Mouse (Mus musculus): Measurements from ENCODE around the gene Myoz1.

Myoz1 gene

DNA sequence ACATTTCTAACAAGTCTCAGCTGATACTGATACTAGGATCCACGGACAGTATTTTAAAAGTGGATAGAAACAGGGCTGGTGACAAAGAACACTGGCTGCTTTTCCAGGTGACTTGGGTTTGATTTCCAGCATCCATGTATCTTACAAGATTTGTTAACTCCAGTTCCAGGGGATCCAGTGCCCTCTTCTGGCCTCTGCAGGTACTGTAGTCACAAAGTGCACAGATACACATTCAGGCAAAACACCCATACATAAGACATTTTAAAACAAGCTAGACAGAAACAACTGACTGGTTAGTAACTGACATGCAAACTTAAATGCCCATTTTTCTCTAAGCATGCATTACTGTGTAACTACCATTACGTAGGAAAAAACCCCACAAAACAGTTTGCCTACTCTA is 16.6 kb upstream of the Myoz1 start:
- DNase-seq (ENCODE audit: low spot score in 2 of 2): no peak

GRCm38 (mm10) chr14:20668154-20668810 is 11.9 kb upstream of the Myoz1 start, which contains the start of gene Synpo2l:
Gene Synpo2l, minus strand, starts transcription at chr14:20668354.
- DNase-seq (ENCODE audit: low spot score in 2 of 2): no peak

GRCm38 (mm10) chr14:20667469-20667868 is 11.1 kb upstream of the Myoz1 start:
- no peak for DNase-seq (ENCODE audit: low spot score in 2 of 2)

DNA sequence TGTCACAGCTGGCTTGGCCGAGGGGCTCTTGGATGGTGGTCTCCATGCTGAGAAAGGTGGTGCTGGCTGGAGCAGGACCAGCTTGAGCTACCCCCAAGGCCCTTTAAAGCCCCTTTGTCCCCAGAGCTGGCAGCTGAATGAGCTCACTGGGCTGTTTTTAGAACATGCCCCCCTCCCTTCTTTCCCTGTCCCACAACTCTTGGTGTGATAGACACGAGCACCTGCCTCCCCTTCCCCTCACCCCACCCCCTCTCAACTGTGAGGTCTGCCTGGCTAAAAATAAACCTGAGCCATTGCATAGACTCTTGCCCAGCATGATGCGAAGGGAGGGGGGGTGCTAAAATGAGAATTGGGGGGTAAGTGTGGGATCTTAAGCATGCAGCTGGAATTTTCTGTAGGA is 8.1 kb upstream of the Myoz1 start:
- DNase-seq (ENCODE audit: low spot score in 2 of 2): no peak

DNA sequence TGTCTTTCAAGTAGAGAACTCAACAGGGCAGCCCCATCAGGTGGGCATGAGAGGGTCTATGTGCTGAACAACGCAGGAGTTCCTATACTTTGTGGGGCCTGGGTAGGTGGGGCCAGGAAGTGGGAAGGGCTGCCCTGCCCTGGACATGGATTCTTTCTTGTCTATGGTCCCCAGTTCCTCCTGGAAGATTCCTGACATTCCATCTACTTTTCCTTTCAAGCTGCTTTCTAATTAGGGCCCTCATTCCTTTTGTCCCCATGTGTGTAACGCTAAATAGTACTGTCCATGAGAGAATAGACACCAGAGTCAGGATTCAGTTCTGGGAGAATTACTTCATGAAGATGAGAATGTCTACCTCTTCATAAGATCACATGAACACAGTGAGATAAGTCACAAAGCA is 7.3 kb upstream of the Myoz1 start:
- no peak for DNase-seq (ENCODE audit: low spot score in 2 of 2)

DNA sequence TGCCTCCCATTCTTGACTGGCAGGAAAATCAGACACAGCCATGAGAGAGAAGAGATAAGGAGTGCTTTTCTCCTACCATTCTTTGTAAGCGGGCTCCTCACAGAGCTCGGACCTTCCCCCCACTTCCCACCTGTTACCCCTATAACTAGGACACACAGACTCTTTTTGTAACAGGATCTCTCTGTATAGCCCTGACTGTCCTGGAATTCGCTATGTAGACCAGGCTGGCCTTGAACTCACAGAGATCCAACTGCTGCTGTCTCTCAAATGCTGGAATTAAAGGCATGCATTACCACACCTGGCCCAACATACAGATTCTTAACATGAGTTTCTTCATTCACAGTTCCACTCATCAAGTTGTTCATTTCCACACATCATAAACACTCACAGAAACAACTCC is 6.4 kb upstream of the Myoz1 start:
- no peak for DNase-seq (ENCODE audit: low spot score in 2 of 2)

DNA sequence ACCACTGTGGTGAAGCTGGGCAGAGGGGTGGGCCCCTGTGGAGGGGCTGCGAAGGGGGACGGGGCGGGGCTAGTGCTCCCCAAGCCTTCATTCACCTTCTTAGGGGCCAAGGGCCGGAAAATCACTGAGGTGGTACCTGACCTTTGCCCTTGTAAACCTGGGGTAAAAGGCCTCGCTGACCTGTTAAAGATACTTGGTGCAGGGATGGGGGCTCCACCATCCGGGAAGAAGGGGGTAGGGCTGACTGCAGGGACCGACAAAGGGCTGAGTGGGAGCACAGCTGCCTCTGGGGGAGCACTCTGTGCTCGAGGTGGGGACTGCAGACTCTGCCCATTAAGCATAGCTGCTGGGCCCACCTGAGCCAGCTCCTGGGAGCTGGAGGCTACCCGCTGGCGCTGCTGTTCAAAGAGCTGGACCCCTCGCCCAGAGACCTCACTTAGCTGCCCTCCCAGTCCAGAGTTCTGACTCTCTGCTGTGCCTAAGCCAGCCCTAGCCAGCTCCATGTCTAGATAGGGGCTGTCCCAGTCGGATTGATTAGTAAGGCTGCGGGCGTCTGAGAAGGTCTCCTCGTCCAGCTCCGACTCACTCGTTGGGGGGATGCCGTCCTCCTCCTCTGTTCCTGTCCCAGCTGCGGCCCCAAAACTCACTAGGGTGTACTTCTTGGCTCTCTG is 5.5 kb upstream of the Myoz1 start:
- DNase-seq (ENCODE audit: low spot score in 2 of 2): peak in 1 of 2 experiments; percentile 24

DNA sequence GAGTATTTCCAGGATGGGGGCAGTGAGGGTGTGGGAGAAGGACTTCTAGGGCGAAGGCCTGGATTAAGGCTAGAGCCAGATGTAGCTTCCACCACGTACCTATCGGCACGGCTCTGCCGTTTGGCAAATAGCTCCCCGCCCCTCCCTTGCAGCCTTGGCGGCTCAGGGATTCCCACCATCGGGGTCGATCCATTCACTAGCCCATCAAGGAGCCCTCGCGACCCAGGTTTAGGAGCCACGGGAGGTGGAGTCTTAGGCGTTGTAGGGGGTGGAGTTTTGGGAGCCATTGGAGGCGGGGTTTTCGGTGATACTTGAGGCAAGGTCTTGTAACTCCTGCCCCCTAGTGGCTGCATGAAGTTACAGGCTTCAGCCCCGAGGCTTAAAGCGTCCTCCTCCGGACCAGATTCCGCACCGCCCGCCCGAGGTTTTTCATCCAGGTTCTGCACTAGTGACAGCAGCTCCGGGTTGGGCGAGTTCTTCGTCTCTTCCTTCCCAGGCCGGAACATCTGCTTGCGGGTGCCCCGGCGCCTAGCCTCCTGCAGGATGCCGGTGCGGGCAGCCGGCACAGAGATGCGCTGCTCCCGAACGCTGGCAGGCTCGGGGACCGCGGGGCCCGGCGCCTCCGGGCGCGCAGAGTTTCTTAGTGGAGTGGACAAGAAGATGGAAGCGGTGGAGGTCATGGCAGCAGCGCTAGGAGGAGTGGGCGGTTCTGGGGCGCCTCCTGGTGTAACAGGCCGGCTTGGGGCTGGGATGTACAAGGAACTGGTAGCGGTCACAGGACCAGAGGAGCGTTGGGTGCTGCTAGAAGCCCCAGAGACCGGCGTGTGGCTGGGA is 4.7 kb upstream of the Myoz1 start:
- peak; percentile 92 to 96 for DNase-seq (ENCODE audit: low spot score in 2 of 2)

DNA sequence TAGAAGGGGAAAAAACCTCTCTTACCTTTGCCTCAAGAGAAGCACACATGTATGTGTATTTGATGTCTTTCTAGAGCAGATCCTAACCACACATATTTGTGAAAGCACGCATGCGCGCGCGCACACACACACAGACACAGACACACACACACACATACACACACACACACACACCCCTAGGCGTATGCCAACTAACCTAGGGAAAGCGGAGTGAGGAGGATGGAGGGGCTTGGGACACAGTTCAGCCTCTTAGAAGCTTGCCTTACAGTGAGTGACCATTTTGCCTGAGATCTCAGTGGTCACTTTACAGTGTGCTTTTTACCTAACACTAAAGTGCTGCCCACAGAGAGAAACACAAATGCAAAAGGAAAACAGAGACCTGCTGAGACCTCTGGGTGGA is 3.3 kb upstream of the Myoz1 start:
- DNase-seq (ENCODE audit: low spot score in 2 of 2): no peak

- no peak for DNase-seq (ENCODE audit: low spot score in 2 of 2)
Measured at GRCm38 (mm10) chr14:20658902-20659301, 2.6 kb upstream of the Myoz1 start.

GRCm38 (mm10) chr14:20658326-20658725 is 2.0 kb upstream of the Myoz1 start:
- DNase-seq (ENCODE audit: low spot score in 2 of 2): peak; percentile 38 to 72

DNA sequence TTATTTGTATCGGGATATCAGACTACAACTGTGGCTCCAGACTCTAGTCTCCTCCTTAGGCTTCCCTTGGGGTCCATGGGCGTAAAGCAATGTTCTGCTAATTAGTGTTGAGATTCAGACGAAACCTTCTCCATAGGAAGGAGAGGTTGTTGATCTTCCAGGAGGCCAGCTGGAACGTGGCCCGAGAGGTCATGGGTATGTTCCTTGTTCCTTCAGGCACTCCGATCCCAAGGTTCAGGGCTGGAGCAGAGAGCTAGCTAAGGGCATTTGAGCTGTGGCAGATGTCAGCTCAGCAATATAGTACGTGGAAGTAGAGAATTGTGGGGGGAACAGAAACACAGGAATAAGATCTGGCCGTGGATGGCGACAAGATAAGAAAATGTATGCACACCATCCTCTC is 609 bp downstream of the Myoz1 start:
- no peak for DNase-seq (ENCODE audit: low spot score in 2 of 2)

GRCm38 (mm10) chr14:20654690-20655421 is 1.5 kb downstream of the Myoz1 start:
- no peak for DNase-seq (ENCODE audit: low spot score in 2 of 2)

DNA sequence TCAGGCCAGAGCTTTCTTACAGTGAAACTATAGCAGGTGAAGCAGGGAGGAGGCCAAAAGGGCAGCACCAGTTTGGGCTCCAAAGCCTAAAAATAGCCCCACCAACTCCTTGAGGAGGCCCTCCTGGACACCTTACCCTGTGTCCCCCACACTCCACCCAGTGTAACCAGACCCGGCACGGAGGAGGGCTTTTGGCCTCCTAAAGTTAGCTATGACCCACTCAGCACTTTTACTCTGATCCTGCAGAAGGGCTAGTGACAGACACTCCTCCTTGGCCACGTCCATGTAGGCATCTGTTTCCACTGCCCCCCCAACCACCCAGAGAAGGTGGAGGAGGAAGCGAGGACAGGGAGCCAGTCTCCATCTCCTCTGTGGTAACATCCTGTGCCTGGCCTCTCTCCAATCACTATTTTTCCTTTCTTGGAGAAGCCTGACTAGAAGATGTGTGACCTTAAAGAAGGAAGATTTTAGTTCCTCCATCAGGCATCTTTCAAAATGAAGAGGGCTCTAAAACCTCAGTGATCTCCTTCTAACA is 4.6 kb downstream of the Myoz1 start:
- DNase-seq (ENCODE audit: low spot score in 2 of 2): no peak

GRCm38 (mm10) chr14:20651000-20651399 is 5.3 kb downstream of the Myoz1 start:
- DNase-seq (ENCODE audit: low spot score in 2 of 2): no peak

- no peak for DNase-seq (ENCODE audit: low spot score in 2 of 2)
Measured at GRCm38 (mm10) chr14:20646381-20646780, 10.0 kb downstream of the Myoz1 start.

DNA sequence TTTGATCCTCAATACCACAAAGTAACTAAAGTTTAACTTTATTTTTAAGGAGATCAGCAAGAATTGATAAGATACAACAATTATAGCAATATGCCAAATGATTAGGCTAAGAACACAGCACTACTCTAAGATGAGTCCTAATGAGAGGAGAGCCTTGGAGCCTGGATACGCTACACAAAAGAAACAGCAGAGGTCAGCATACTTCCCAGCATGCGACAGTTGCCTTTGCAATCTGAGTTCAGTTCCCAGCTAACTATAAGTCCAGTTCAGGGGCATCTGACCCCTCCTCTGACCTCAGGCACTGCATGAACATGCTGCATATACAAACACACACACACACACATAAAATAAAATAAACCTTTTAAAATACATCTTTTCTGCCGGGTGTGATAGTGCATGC is 10.8 kb downstream of the Myoz1 start:
- no peak for DNase-seq (ENCODE audit: low spot score in 2 of 2)

DNA sequence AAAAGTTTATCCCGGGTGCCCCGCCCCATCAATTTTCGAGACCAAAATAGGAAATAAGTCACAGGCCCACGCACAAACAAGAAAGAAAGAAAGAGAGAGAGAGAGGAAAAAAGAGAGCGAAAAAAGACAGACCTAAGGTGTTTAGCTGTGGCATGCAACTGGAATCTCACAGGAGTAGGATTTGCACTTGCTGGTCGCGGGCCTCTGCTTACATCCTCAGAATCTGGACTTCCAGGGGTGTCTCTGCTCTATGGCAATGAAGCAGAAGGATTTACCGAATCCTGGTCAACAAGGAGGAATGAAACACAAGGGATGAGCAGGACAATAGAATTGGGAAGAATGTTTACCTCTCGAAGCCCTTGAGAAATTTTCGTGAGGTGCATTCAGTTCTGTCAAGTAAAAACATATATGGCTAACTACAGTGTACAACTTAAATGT is 14.9 kb downstream of the Myoz1 start:
- DNase-seq (ENCODE audit: low spot score in 2 of 2): no peak

- DNase-seq (ENCODE audit: low spot score in 2 of 2): peak; percentile 95 to 98
Measured at GRCm38 (mm10) chr14:20640644-20641437, 15.5 kb downstream of the Myoz1 start, which contains the start of gene Usp54. Gene Usp54, minus strand, starts transcription at chr14:20641063.

GRCm38 (mm10) chr14:20639918-20640619 is 16.3 kb downstream of the Myoz1 start:
- peak in 1 of 2 experiments; percentile 7 for DNase-seq (ENCODE audit: low spot score in 2 of 2)
